Mouse (Mus musculus): Measurements from ENCODE around the gene Olfr1511.
"Not testable (repeated sequence)": the region's sequence is repeated elsewhere in the genome, so short reads cannot be mapped to it uniquely, and the experiment has no call there.

Olfr1511 gene

GRCm38 (mm10) chr14:52397279-52397678, at the start of gene Olfr1511:
TSS of gene Olfr1511 (minus strand) at chr14:52397379.
- no peak for DNase-seq (ENCODE audit: low read depth, low spot score)

GRCm38 (mm10) chr14:52442690-52443089, 45.5 kb upstream of the Olfr1511 start, which contains the start of gene Olfr1509:
TSS of gene Olfr1509 (plus strand) at chr14:52442990.
- no peak for DNase-seq (ENCODE audit: low read depth, low spot score)

DNA sequence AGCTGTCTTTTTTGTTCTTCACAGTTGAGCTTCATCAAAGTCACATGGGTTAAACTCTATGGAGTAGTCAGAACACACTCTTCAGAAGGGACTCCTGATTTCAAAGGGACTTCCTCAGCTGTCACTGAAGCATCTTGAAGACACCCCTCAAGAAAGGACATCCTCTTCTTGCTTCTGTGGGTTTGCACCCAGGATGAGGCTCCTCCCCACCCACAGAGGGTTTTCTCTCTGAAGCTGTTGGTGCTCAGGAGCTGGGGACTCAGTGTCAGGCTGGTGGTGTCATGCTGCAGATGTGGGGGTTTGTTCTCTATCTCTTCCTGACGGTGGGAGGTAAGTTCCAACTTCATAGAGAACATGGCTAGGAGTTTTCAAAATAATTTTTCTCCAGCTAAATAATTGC, 30.5 kb upstream of the Olfr1511 start:
- no peak for DNase-seq (ENCODE audit: low read depth, low spot score)

GRCm38 (mm10) chr14:52414273-52414672, 17.1 kb upstream of the Olfr1511 start, which contains the start of gene Olfr1510:
TSS of gene Olfr1510 (minus strand) at chr14:52414373.
- DNase-seq (ENCODE audit: low read depth, low spot score): no peak

- DNase-seq (ENCODE audit: low read depth, low spot score): not testable (repeated sequence)
Observed at GRCm38 (mm10) chr14:52410142-52410919, 13.2 kb upstream of the Olfr1511 start.

DNA sequence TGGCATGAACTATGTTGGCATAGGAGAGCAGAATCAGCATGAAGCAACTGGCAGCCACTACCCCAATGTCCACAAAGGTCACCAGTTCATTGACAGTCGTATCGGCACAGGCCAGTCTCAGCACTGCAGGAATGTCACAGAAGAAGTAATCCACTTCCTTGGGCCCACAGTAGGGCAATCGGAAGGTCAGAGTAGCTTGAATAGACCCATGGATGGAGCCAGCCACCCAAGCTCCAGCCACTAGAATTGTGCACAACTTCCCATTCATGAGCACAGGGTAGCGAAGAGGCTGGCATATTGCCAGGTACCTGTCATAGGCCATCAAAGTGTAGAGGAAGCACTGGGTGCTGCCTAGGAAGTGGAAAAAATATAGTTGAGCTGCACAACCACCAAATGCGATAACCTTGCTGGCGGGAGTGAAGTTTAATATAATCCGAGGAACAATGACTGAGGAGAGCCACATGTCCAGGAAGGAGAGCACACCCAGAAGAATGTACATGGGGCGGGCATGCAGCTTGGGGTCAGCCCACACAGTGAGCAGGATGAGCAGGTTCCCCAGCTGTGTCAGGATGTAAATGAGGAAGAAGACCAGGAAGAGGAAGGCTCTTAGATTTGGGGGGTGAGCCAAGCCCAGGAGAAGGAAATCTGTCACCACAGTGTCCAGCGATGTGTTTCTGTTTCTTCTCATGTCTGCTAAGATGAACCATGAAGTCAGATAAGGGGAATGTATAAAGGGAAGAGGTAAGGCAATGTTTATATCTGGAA, 6.9 kb downstream of the Olfr1511 start:
- DNase-seq (ENCODE audit: low read depth, low spot score): not testable (repeated sequence)

DNA sequence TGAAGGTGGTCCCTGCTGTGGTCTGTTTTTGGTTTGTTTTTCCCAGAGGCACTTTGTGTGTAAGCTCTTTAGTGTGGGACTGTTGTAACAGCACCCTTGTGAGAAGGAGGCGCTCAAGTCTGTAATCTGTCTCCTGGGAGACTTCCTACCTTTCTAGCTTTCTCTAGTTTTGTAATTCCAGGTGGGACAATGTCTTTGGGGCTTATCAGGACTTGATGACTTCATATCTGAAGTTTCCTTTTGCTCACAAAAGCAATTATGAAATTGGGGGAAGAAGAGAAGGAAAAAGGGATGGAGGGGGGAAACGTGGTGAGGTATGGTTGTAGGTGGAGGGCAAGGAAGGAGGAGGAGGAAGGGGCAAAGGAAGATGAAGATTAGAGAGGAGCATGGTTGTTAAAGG, 18.1 kb downstream of the Olfr1511 start, which contains the start of gene Olfr1512:
TSS of gene Olfr1512 (minus strand) at position 101 of the 400 bp plus-strand sequence.
- no peak for DNase-seq (ENCODE audit: low read depth, low spot score)

- no peak for DNase-seq (ENCODE audit: low read depth, low spot score)
Observed at GRCm38 (mm10) chr14:52368741-52369140, 28.4 kb downstream of the Olfr1511 start.

GRCm38 (mm10) chr14:52356308-52356707, 40.9 kb downstream of the Olfr1511 start, which contains the start of gene Olfr1513:
TSS of gene Olfr1513 (minus strand) at chr14:52356408.
- DNase-seq (ENCODE audit: low read depth, low spot score): no peak
